Mouse (Mus musculus) testis, adult 2 months (tissue): ENCODE results near the gene Opa3. TPM values are rescaled to one million over a fixed set of nuclear protein-coding genes. Genes with fewer than 3 reads are reported as not detected.

Experiments used
- H3K27ac ChIP-seq: fragments of 200-500 bp; 2 replicates; pipeline ENCODE4 v1.5.1; 2012; ENCODE audit warnings: low read depth, low read length; ENCODE audit not compliant: control insufficient read depth, insufficient read depth
- H3K27me3 ChIP-seq: fragments of 200-500 bp; 2 replicates; pipeline ENCODE4 v1.6.1; 2012; ENCODE audit warnings: mild to moderate bottlenecking, low read length, moderate library complexity; ENCODE audit not compliant: control insufficient read depth, insufficient read depth
- H3K36me3 ChIP-seq: fragments of 200-500 bp; 2 replicates; pipeline ENCODE4 v1.6.1; 2012; ENCODE audit warnings: mild to moderate bottlenecking, low read length; ENCODE audit not compliant: control insufficient read depth, insufficient read depth
- H3K4me1 ChIP-seq: fragments of 200-500 bp; 2 replicates; pipeline ENCODE4 v1.6.1; 2012; ENCODE audit warnings: low read length; ENCODE audit not compliant: control insufficient read depth, insufficient read depth
- H3K4me3 ChIP-seq: fragments of 200-500 bp; 2 replicates; pipeline ENCODE4 v1.5.1; 2012; ENCODE audit warnings: low read depth, mild to moderate bottlenecking, low read length, moderate library complexity, mixed read lengths; ENCODE audit not compliant: control insufficient read depth
- CTCF ChIP-seq: fragments of 200-500 bp; IDR thresholded peaks from 2 replicates; pipeline ENCODE4 v1.5.1; 2012; ENCODE audit warnings: low read depth, mild to moderate bottlenecking, inconsistent platforms, low read length, moderate library complexity; ENCODE audit not compliant: control insufficient read depth, insufficient read depth, insufficient replicate concordance
- POLR2A ChIP-seq: fragments of 200-500 bp; IDR thresholded peaks from 2 replicates; pipeline ENCODE4 v1.6.1; 2012; ENCODE audit warnings: low read depth, mild to moderate bottlenecking, inconsistent platforms, low read length, moderate library complexity; ENCODE audit not compliant: control insufficient read depth
- polyA plus RNA-seq: library from polyadenylated mRNA; depleted of rRNA; stranded (reverse); fragments of >200 nt; gene quantifications from 2 replicates; pipeline ENCODE4 v1.2.3, GENCODE M21; 2012

Gene Opa3
- polyA plus RNA-seq, 1 experiment = 13.6 TPM

DNA sequence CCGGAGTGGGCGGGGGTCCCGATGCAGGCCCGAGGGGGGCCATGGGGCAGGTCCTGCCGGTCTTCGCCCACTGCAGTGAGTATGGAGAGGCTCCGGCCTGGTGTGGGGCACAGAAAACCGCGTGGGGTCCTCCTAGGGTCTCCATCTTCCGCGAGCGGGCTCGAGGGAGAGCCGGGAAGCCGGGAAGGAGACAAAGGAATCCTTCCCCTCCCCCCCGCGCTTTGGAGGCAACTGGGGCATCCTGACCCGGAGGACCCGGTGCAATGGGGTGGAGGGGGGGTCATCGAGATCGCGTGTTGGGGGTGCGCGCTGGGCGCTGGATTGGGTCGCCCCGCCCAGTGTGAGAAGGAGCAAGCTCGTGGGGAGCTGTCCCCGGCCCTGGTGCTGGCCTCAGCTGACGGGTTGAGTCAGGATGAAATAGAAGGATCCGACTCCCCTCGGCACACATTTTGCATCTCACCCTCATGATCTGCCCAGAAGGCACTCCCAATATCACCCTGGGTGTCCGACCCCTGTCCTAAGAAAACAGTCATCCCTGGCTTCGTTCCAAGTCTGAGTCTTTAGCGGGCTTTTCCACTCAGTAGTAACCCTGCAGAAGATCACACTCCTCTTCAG is 54.8 kb downstream of the Opa3 start:
- Histone ChIP-seq H3K4me3 (peak overlapping the region; percentile 62), H3K27ac (no peak overlapping the region), H3K27me3 (no peaks in the 10 kb centered on the region), H3K4me1 (peaks cover 19% of the 10 kb centered on the region), H3K36me3 (no peaks in the 10 kb centered on the region)
- TF ChIP-seq POLR2A = no peak
- no peak for TF ChIP-seq CTCF

DNA sequence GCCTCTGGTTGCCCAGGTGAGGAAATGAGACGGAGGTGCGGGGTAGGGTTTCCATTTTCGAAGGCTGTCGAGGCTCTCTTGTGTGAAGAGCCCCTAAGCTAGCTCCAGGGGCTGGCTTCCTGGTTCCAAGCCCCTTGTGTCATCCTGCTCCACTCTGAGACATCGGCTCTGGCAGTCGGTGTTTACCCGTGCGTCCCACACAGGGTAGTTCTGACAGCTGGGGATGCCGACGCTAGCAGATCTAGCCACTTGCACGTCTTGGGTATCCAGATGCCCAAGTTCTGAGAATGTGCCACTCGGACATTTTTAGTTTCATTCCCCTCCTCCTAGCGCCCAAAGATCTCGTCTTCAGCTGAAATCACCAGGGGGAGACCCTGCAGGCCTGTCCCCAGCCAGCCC is 55.3 kb downstream of the Opa3 start:
- no peak for TF ChIP-seq POLR2A
- no peak for TF ChIP-seq CTCF
- H3K4me3 ChIP-seq = no peak overlapping the region; the same call in none of the 2 replicates
- H3K4me1 ChIP-seq = peaks cover 19% of the 10 kb centered on the region
- H3K27me3 ChIP-seq = no peaks in the 10 kb centered on the region
- no peak overlapping the region for H3K27ac ChIP-seq
- H3K36me3 ChIP-seq = no peaks in the 10 kb centered on the region

DNA sequence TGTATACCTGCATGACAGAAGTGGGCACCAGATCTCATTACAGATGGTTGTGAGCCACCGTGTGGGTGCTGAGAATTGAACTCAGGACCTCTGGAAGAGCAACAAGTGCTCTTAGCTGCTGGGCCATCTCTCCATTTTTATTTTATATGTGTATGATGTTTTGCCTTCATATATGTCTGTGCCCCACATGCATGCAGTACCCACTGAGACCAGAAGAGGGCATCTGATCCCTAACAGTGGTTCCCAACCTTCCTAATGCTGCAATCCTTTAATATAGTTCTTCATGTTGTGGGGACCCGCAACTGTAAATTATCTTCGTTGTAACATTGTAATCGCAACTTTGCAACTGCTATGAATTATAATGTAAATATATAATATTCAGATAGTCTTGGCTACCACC is 56.6 kb downstream of the Opa3 start:
- Histone ChIP-seq H3K4me1 (peaks cover 12% of the 10 kb centered on the region), H3K36me3 (no peaks in the 10 kb centered on the region), H3K27ac (no peak overlapping the region), H3K4me3 (no peak overlapping the region), H3K27me3 (no peaks in the 10 kb centered on the region)
- TF ChIP-seq POLR2A (no peak), CTCF (no peak)

DNA sequence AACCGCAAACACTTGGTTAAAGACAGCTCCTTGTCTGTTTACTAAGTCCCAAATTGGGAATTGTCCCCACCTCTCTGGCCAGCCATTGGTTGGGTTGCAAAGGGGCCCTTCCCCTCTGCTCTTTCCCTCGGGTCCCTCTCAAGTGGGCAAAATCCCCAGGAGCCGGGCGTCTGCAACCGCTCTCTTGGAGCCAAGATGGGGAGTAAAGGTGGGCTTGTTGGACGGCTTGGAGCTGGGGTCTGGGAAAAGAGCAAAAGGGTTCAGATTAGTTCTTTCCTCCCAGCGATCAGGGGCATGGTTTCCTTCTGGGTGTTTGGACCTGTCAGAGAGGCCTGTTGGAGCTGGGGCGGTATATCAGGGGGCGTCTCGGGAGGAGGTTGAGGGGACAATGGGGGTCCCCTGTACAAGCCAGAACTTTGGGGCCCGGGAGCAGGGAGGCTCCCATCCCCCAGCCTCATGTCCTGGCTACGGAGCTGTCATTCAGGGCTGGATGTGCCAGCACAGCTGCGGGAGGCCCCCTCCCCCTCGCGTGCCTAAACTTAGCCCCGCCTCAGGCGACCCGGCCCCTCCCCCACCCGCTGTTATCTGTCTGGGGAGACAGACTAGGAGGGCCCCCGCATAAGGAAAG is 62.9 kb downstream of the Opa3 start:
- no peak overlapping the region for H3K27ac ChIP-seq
- no peak for TF ChIP-seq CTCF

DNA sequence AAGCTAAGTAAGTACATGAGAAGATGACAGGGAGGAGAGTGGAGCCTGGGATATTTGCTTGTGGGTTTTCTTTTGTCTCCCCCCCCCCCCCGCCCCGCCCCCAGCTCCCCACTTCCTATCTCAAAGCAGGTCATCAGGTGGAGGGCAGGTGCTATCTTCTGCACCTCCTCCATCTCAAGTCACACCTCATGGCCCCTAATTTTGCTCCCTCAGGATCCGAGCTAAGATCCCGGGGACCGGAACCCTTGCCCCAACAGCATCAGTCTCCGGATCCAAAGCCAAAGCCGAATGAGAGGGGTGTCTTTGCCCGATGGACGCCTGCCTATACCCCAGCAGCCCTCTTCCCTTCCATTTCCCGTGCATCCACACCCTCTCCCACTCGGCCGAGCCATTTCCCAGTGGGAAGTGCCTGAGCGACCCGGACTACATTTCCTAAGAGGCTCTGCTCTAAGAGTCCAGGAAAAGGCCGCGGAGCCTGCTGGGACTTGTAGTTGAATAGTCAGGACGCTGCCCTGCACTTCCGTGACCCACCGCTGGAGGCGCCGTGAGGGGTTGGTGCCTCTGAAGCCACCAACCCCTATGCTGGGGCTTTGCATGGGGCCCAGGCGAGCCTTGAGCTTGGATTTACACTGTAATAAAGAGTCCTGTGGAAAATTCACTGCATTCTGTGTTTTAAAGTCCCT is 67.5 kb downstream of the Opa3 start:
- H3K27ac ChIP-seq = no peak overlapping the region
- H3K4me3 ChIP-seq = peak overlapping the region; percentile 62
- H3K27me3 ChIP-seq = no peaks in the 10 kb centered on the region
- H3K36me3 ChIP-seq = no peaks in the 10 kb centered on the region
- no peak for TF ChIP-seq POLR2A
- TF ChIP-seq CTCF = peak; percentile 92
- peaks cover 27% of the 10 kb centered on the region for H3K4me1 ChIP-seq

More for the DNA sequence above, 62.9 kb downstream of the Opa3 start:
- Histone ChIP-seq H3K4me1 (peaks cover 30% of the 10 kb centered on the region), H3K4me3 (peak overlapping the region; percentile 62), H3K27me3 (no peaks in the 10 kb centered on the region), H3K36me3 (no peaks in the 10 kb centered on the region)

DNA sequence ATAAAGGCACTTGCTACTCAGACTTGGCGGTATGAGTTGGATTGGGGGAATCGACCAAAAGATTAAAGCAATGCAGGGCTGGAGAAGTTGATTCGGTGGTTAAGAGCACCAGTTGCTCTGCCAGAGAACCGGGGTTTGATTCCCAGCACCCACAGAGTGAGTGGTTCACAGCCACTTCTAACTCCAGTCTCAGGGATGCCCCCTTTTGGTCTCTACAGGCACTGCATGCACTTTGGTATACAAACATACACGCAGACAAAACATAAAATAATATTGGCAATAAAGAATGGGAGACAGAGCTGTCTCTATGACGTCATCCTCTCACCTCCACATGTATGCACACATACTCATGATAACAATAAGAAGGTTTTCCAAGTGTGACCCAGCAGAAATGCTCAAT is 68.9 kb downstream of the Opa3 start:
- H3K36me3 ChIP-seq = no peaks in the 10 kb centered on the region
- H3K27me3 ChIP-seq = no peaks in the 10 kb centered on the region
- H3K27ac ChIP-seq = no peak overlapping the region
- H3K4me3 ChIP-seq = no peak overlapping the region
- H3K4me1 ChIP-seq = peaks cover 15% of the 10 kb centered on the region
- TF ChIP-seq CTCF (no peak), POLR2A (no peak)

DNA sequence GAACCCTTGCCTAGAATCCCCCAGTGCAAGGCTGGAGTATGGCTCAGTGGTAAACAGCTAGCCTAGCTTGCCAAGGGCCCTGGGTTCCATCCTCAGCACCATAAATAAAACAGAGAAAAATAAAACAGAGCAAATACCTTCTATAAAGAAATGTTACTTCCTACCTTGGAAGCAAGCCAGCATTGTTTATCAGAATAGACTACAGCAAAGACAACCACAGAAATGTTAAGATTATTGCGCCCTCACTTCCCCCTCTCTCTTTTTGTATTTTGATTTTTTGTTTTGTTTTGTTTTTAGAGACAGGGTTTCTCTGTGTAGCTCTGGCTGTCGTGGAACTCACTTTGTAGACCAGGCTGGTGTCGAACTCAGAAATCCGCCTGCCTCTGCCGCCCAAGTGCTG is 69.7 kb downstream of the Opa3 start:
- Histone ChIP-seq H3K27me3 (no peaks in the 10 kb centered on the region), H3K36me3 (no peaks in the 10 kb centered on the region), H3K4me1 (peaks cover 15% of the 10 kb centered on the region), H3K27ac (no peak overlapping the region), H3K4me3 (no peak overlapping the region)
- TF ChIP-seq CTCF (no peak), POLR2A (no peak)
